Mouse (Mus musculus) neutrophil, adult 5-6 weeks (primary cell): ENCODE data around the gene Lypd3. TPM values are rescaled to one million over a fixed set of nuclear protein-coding genes. Genes with fewer than 3 reads are reported as not detected.
"Not testable (repeated sequence)": the region's sequence is repeated elsewhere in the genome, so short reads cannot be mapped to it uniquely, and the experiment has no call there.

Experiments
- ATAC-seq: fragments of 151-379, 151-347 bp; 2 replicates; pipeline ENCODE4 v1.8.0; 2017; ENCODE audit warnings: mild to moderate bottlenecking, moderate TSS enrichment; ENCODE audit not compliant: insufficient number of reproducible peaks, poor library complexity, low FRiP score, severe bottlenecking; ENCODE audit errors: extremely low read depth
- total RNA-seq: library from RNA; stranded (forward); fragments of 200-1000 nt; gene quantifications from 2 replicates; pipeline ENCODE4 v1.2.3, GENCODE M21; 2017

The Lypd3 gene
- total RNA-seq, 1 experiment from 2014 or later: not detected

GRCm38 (mm10) chr7:24610879-24611494, 25.4 kb upstream of the Lypd3 start:
- peak; percentile 83 for ATAC-seq

- no peak for ATAC-seq
Observed at GRCm38 (mm10) chr7:24611709-24612108, 24.6 kb upstream of the Lypd3 start.

GRCm38 (mm10) chr7:24612308-24612910, 23.9 kb upstream of the Lypd3 start:
- ATAC-seq: no peak

GRCm38 (mm10) chr7:24614816-24615215, 21.5 kb upstream of the Lypd3 start:
- no peak for ATAC-seq

- ATAC-seq: no peak; the same call in 1 of the 2 replicates
Observed at GRCm38 (mm10) chr7:24617763-24618162, 18.6 kb upstream of the Lypd3 start.

- ATAC-seq: not testable (repeated sequence)
Observed at GRCm38 (mm10) chr7:24618374-24618773, 18.0 kb upstream of the Lypd3 start.

- no peak for ATAC-seq
Observed at GRCm38 (mm10) chr7:24619671-24620397, 16.5 kb upstream of the Lypd3 start.

- no peak for ATAC-seq
Observed at GRCm38 (mm10) chr7:24621193-24621592, 15.2 kb upstream of the Lypd3 start.

GRCm38 (mm10) chr7:24622967-24623366, 13.4 kb upstream of the Lypd3 start:
- ATAC-seq: no peak

- ATAC-seq: peak; percentile 72
Observed at GRCm38 (mm10) chr7:24628685-24629610, 7.4 kb upstream of the Lypd3 start.

- ATAC-seq: no peak
Observed at GRCm38 (mm10) chr7:24629672-24630071, 6.7 kb upstream of the Lypd3 start.

- no peak for ATAC-seq
Observed at GRCm38 (mm10) chr7:24630116-24630880, 6.1 kb upstream of the Lypd3 start.

GRCm38 (mm10) chr7:24637046-24637445, 696 bp downstream of the Lypd3 start:
- ATAC-seq: no peak

- ATAC-seq: 0 out of 2 replicates have a peak, but pooled peaks have one; percentile 34
Observed at GRCm38 (mm10) chr7:24638026-24638856, 1.9 kb downstream of the Lypd3 start.

- no peak for ATAC-seq
Observed at GRCm38 (mm10) chr7:24640450-24640849, 4.1 kb downstream of the Lypd3 start.

GRCm38 (mm10) chr7:24642491-24642890, 6.1 kb downstream of the Lypd3 start:
- peak; percentile 58 for ATAC-seq

- no peak for ATAC-seq
Observed at GRCm38 (mm10) chr7:24644492-24644891, 8.1 kb downstream of the Lypd3 start.

GRCm38 (mm10) chr7:24644996-24645395, 8.6 kb downstream of the Lypd3 start:
- ATAC-seq: no peak
